Mouse (Mus musculus) small intestine, adult 2 months (tissue): ENCODE data around the gene Sytl1. TPM values are rescaled to one million over a fixed set of nuclear protein-coding genes. Genes with fewer than 3 reads are reported as not detected.

Experiments used
- H3K27ac ChIP-seq: fragments of 200-500 bp; 2 replicates; pipeline ENCODE4 v1.5.1; 2012; ENCODE audit warnings: low read depth, low read length, control low read depth, inconsistent platforms; ENCODE audit not compliant: insufficient read depth
- H3K27me3 ChIP-seq: fragments of 200-500 bp; 2 replicates; pipeline ENCODE4 v1.6.1; 2012; ENCODE audit warnings: mild to moderate bottlenecking, moderate library complexity, low read length, inconsistent platforms; ENCODE audit not compliant: control insufficient read depth, insufficient read depth
- H3K36me3 ChIP-seq: fragments of 200-500 bp; 2 replicates; pipeline ENCODE4 v1.6.1; 2012; ENCODE audit warnings: mild to moderate bottlenecking, low read length, control low read depth, inconsistent platforms; ENCODE audit not compliant: control insufficient read depth, insufficient read depth
- H3K4me1 ChIP-seq: fragments of 200-500 bp; 2 replicates; pipeline ENCODE4 v1.6.1; 2012; ENCODE audit warnings: low read length, inconsistent platforms, mixed read lengths; ENCODE audit not compliant: control insufficient read depth, insufficient read depth, insufficient read length
- H3K4me3 ChIP-seq: fragments of 200-500 bp; 2 replicates; pipeline ENCODE4 v1.5.1; 2012; ENCODE audit warnings: low read depth, mild to moderate bottlenecking, control low read depth, inconsistent platforms, low read length, moderate library complexity
- CTCF ChIP-seq: fragments of 200-500 bp; IDR thresholded peaks from 2 replicates; pipeline ENCODE4 v1.5.1; 2012; ENCODE audit warnings: low read depth, mild to moderate bottlenecking, control low read depth, inconsistent platforms, low read length, moderate library complexity, mixed read lengths; ENCODE audit not compliant: insufficient replicate concordance, insufficient read length; ENCODE audit errors: extremely low read depth
- POLR2A ChIP-seq: fragments of 200-500 bp; IDR thresholded peaks from 2 replicates; pipeline ENCODE4 v1.6.1; 2012; ENCODE audit warnings: low read depth, mild to moderate bottlenecking, control low read depth, inconsistent platforms, low read length, moderate library complexity
- WGBS: fragments of 180-500 bp; shearing (Covaris S2); methylation state at CpG from one replicate; pipeline ENCODE4 v1.1.7; 2018; 5-methylcytosine and 5-hydroxymethylcytosine counted together
- polyA plus RNA-seq: library from polyadenylated mRNA; depleted of rRNA; stranded (reverse); fragments of >200 nt; gene quantifications from 2 replicates; pipeline ENCODE4 v1.2.3, GENCODE M21; 2012

Sytl1 gene
- polyA plus RNA-seq, 1 experiment = 10.9 TPM

- Histone ChIP-seq H3K27me3 (peaks cover 2% of the 10 kb centered on the region; the same call in 1 of the 2 replicates), H3K27ac (no peak overlapping the region), H3K4me3 (no peak overlapping the region; the same call in 1 of the 2 replicates), H3K4me1 (peaks cover 11% of the 10 kb centered on the region), H3K36me3 (no peaks in the 10 kb centered on the region)
- TF ChIP-seq POLR2A = no peak
- TF ChIP-seq CTCF = 0 out of 2 replicates have a peak, but pooled peaks have one; percentile 13
- 3% methylated on average over 9 of the region's 9 CpGs for WGBS
These were observed 49.7 kb downstream of the Sytl1 start for GRCm38 (mm10) chr4:133213268-133213590.

- 2% methylated on average over 44 of the region's 44 CpGs for WGBS
- TF ChIP-seq CTCF (peak; percentile 28; the same call in 1 of the 2 replicates), POLR2A (no peak)
- Histone ChIP-seq H3K36me3 (no peaks in the 10 kb centered on the region), H3K4me3 (peak overlapping the region; percentile 70), H3K27me3 (peaks cover 2% of the 10 kb centered on the region; the same call in 1 of the 2 replicates), H3K27ac (no peak overlapping the region), H3K4me1 (peaks cover 11% of the 10 kb centered on the region)
These were observed 50.2 kb downstream of the Sytl1 start for GRCm38 (mm10) chr4:133212562-133213267.

- peak within 1 kb of the TSS; percentile 70 for H3K4me3 ChIP-seq
- H3K27ac ChIP-seq = no peak within 1 kb of the TSS
- H3K4me1 ChIP-seq = peaks cover 11% of the 10 kb centered on the region
- TF ChIP-seq POLR2A = no peak
- no peak for TF ChIP-seq CTCF
- no peaks in the 10 kb centered on the region for H3K36me3 ChIP-seq
- H3K27me3 ChIP-seq = peaks cover 2% of the 10 kb centered on the region; the same call in 1 of the 2 replicates
- WGBS = 4% methylated on average over 48 of the region's 52 CpGs
These were observed 51.0 kb downstream of the Sytl1 start, which contains the start of the genes Cd164l2 and Gpr3 for GRCm38 (mm10) chr4:133211751-133212561. Gene Cd164l2, plus strand, starts transcription at chr4:133212131. Gene Gpr3, minus strand, starts transcription at chr4:133212536.

- H3K4me1 ChIP-seq = peaks cover 11% of the 10 kb centered on the region
- WGBS = 94% methylated on average over 19 of the region's 19 CpGs
- H3K27ac ChIP-seq = no peak overlapping the region
- no peak overlapping the region for H3K4me3 ChIP-seq
- H3K36me3 ChIP-seq = no peaks in the 10 kb centered on the region
- H3K27me3 ChIP-seq = peaks cover 2% of the 10 kb centered on the region; the same call in 1 of the 2 replicates
- TF ChIP-seq CTCF (no peak), POLR2A (no peak)
These were observed 52.0 kb downstream of the Sytl1 start for GRCm38 (mm10) chr4:133210788-133211390.

- peaks cover 11% of the 10 kb centered on the region for H3K4me1 ChIP-seq
- H3K4me3 ChIP-seq = no peak overlapping the region
- H3K27me3 ChIP-seq = peaks cover 2% of the 10 kb centered on the region; the same call in 1 of the 2 replicates
- H3K36me3 ChIP-seq = no peaks in the 10 kb centered on the region
- TF ChIP-seq POLR2A = no peak
- no peak for TF ChIP-seq CTCF
- H3K27ac ChIP-seq = no peak overlapping the region
- 91% methylated on average over 24 of the region's 24 CpGs for WGBS
These were observed 52.7 kb downstream of the Sytl1 start for GRCm38 (mm10) chr4:133210023-133210787.

- WGBS = 3% methylated on average over 11 of the region's 11 CpGs
- Histone ChIP-seq H3K27ac (no peak overlapping the region), H3K4me3 (no peak overlapping the region), H3K4me1 (peaks cover 11% of the 10 kb centered on the region), H3K27me3 (peaks cover 2% of the 10 kb centered on the region; the same call in 1 of the 2 replicates), H3K36me3 (no peaks in the 10 kb centered on the region)
- TF ChIP-seq CTCF = peak; percentile 92
- TF ChIP-seq POLR2A = no peak
These were observed 53.5 kb downstream of the Sytl1 start for GRCm38 (mm10) chr4:133209366-133209765.

- Histone ChIP-seq H3K36me3 (no peaks in the 10 kb centered on the region), H3K27ac (no peak overlapping the region), H3K4me3 (no peak overlapping the region), H3K4me1 (peaks cover 20% of the 10 kb centered on the region), H3K27me3 (no peaks in the 10 kb centered on the region)
- 65% methylated on average over 7 of the region's 7 CpGs for WGBS
- no peak for TF ChIP-seq CTCF
- TF ChIP-seq POLR2A = no peak
These were observed 58.5 kb downstream of the Sytl1 start for GRCm38 (mm10) chr4:133204379-133204778.
